Mouse (Mus musculus) hindbrain, embryonic 10.5 days (tissue): ENCODE measurements at regions not wholly inside any gene's neighbourhood (a gene's known extent, or its start where the extent isn't known, plus 50 kb on each side); places are given as distances from the start of the nearest gene placed in this dataset.
A peak's percentile ranks its signal among the peaks of the same experiment; 100 is the strongest.

ENCODE experiments used
- DNase-seq: peaks from one replicate; pipeline ENCODE4 v3.0.0-alpha.2; 2017; ENCODE audit warnings: low spot score
- H3K27ac ChIP-seq: fragments of 300-500 bp; sonication (generic); 2 replicates; pipeline ENCODE4 v1.5.1; 2016; ENCODE audit warnings: mild to moderate bottlenecking, moderate library complexity
- H3K27me3 ChIP-seq: fragments of 300-500 bp; sonication (generic); 2 replicates; pipeline ENCODE4 v1.6.1; 2016; ENCODE audit warnings: mild to moderate bottlenecking; ENCODE audit not compliant: poor library complexity, insufficient read depth, severe bottlenecking
- H3K36me3 ChIP-seq: fragments of 300-500 bp; sonication (generic); 2 replicates; pipeline ENCODE4 v1.6.1; 2016; ENCODE audit warnings: mild to moderate bottlenecking, moderate library complexity
- H3K4me1 ChIP-seq: fragments of 300-500 bp; sonication (generic); replicated peaks from 2 replicates; pipeline ENCODE4 v1.6.1; 2016; ENCODE audit warnings: mild to moderate bottlenecking
- H3K4me3 ChIP-seq: fragments of 300-500 bp; sonication (generic); 2 replicates; pipeline ENCODE4 v1.5.1; 2016; ENCODE audit warnings: mild to moderate bottlenecking, moderate library complexity
- H3K9me3 ChIP-seq: fragments of 300-500 bp; sonication (generic); 2 replicates; pipeline ENCODE4 v1.6.1; 2016; ENCODE audit warnings: mild to moderate bottlenecking, moderate library complexity
- WGBS: fragments of 180-500 bp; shearing (Covaris S2); methylation state at CpG from one replicate; pipeline ENCODE4 v1.1.7; 2016; 5-methylcytosine and 5-hydroxymethylcytosine counted together

DNA sequence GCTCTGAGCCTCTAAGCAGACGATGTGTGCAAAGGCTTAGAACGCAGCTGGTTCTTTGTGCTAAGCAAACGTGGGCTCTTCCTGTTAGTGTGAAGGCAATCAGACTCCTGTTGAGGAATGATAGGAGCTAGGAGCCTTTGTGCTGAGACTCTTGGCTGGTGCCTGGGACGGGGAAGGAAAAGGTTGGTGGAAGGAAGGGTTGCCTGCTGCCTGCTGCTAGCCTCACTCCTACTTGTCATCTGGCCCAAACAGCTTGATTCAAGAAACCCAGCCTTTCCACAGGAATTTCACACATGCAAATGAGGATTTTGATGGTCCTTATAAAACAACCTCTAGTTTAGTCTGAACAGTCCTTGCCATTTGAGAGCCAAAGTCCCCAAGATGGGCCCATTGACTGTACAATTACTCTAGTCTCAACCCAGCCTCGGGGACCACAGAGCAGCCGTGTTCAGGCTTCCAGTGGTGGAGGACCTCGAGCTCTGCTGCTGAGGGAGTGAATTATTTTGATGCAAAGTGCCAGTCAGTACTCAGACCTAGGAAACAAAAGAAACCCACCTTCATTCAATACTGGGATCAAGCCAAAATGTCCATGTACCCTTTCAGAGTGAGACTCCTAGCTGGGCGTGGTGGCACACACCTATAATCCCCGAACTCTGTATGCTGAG lies 211.5 kb upstream of the Srek1ip1 start:
- no peaks in the 10 kb centered on the region for H3K36me3 ChIP-seq
- no peaks in the 10 kb centered on the region for H3K27me3 ChIP-seq
- no peak for DNase-seq
- WGBS: 63% methylated on average over 9 of the region's 9 CpGs
- H3K4me1 ChIP-seq: peaks cover 11% of the 10 kb centered on the region; the same call in 1 of the 2 replicates
- no peak overlapping the region for H3K4me3 ChIP-seq
- H3K9me3 ChIP-seq: no peaks in the 10 kb centered on the region
- H3K27ac ChIP-seq: peak overlapping the region; percentile 53; the same call in 1 of the 2 replicates
